Mouse (Mus musculus) liver, embryonic 14.5 days (tissue): ENCODE results near the gene Trap1. TPM values are rescaled to one million over a fixed set of nuclear protein-coding genes. Genes with fewer than 3 reads are reported as not detected.

ENCODE experiments used
- ATAC-seq: fragments of 200-750 bp; cut with Nextera tagmentation; 2 replicates; pipeline ENCODE4 v1.8.0; 2017; ENCODE audit warnings: moderate number of reproducible peaks, mild to moderate bottlenecking, moderate library complexity; ENCODE audit not compliant: insufficient read depth
- DNase-seq, 3 experiments: peaks; one replicate each; pipeline ENCODE4 v3.0.0-alpha.2; 2012 to 2013; ENCODE audit warnings: low read depth in 3 of 3, low spot score in 3 of 3
- H3K27ac ChIP-seq: fragments of 300-500 bp; sonication (generic); 2 replicates; pipeline ENCODE4 v1.5.1; 2014; ENCODE audit warnings: moderate library complexity, mild to moderate bottlenecking, control low read depth, inconsistent platforms
- H3K27me3 ChIP-seq: fragments of 300-500 bp; sonication (generic); 2 replicates; pipeline ENCODE4 v1.6.1; 2014; ENCODE audit warnings: mild to moderate bottlenecking, low read length, moderate library complexity; ENCODE audit not compliant: control insufficient read depth, insufficient read depth
- H3K36me3 ChIP-seq: fragments of 300-500 bp; sonication (generic); replicated peaks from 2 replicates; pipeline ENCODE4 v1.6.1; 2014; ENCODE audit warnings: low read depth; ENCODE audit not compliant: control insufficient read depth, insufficient read depth
- H3K4me1 ChIP-seq, 2 experiments: fragments of 200-500 bp in 1 of 2; fragments of 300-500 bp in 1 of 2; sonication (generic) in 1 of 2; replicated peaks; 2 replicates each; pipeline ENCODE4 v1.6.1; 2012 to 2014; ENCODE audit warnings: antibody characterized with exemption in 1 of 2, inconsistent platforms in 1 of 2, low read length in 1 of 2; ENCODE audit not compliant: control insufficient read depth in 2 of 2, insufficient read depth in 2 of 2
- H3K4me2 ChIP-seq: fragments of 300-500 bp; sonication (generic); 2 replicates; pipeline ENCODE4 v1.6.1; 2014; ENCODE audit warnings: low read depth, mild to moderate bottlenecking, control low read depth, moderate library complexity
- H3K4me3 ChIP-seq, 2 experiments: fragments of 200-500 bp in 1 of 2; fragments of 300-500 bp in 1 of 2; sonication (generic) in 1 of 2; 2 replicates each; pipeline ENCODE4 v1.5.1; 2012 to 2014; ENCODE audit warnings: low read depth in 2 of 2, low read length in 2 of 2, mild to moderate bottlenecking in 2 of 2, control low read depth in 1 of 2, inconsistent platforms in 1 of 2, moderate library complexity in 1 of 2; ENCODE audit not compliant: insufficient read depth in 1 of 2
- H3K9ac ChIP-seq: fragments of 300-500 bp; sonication (generic); replicated peaks from 2 replicates; pipeline ENCODE4 v1.6.1; 2014; ENCODE audit warnings: mild to moderate bottlenecking, control low read depth, moderate library complexity
- H3K9me3 ChIP-seq: fragments of 300-500 bp; sonication (generic); 2 replicates; pipeline ENCODE4 v1.6.1; 2016; ENCODE audit warnings: low read length, mixed read lengths; ENCODE audit not compliant: control insufficient read depth
- CTCF ChIP-seq: IDR thresholded peaks from 2 replicates; pipeline ENCODE4 v1.5.1; 2016; ENCODE audit warnings: antibody characterized with exemption, low read depth, control low read depth
- EP300 ChIP-seq: IDR thresholded peaks from 2 replicates; pipeline ENCODE4 v1.6.1; 2016; ENCODE audit warnings: antibody characterized with exemption, low read depth
- whole genome bisulfite sequencing: fragments of 180-500 bp; shearing (Covaris S2); extraction: QIAGEN DNeasy Blood & Tissue Kit; methylation state at CpG from one replicate; pipeline ENCODE4 v1.1.7; 2014; ENCODE audit not compliant: insufficient replicate concordance; 5-methylcytosine and 5-hydroxymethylcytosine counted together
- polyA plus RNA-seq, 2 experiments: library from polyadenylated mRNA; depleted of rRNA in 1 of 2; stranded (reverse) in 1 of 2; unstranded in 1 of 2; fragments of >200 nt; fragmentation: Nextera tagmentation in 1 of 2; extraction: Ambion mirVana in 1 of 2; gene quantifications; 2 replicates each; pipeline versions ENCODE4 v1.2.1 to v1.2.3; 2012 to 2014

Gene Trap1
- polyA plus RNA-seq, 2 experiments: 65.9 to 78.5 TPM

GRCm38 (mm10) chr16:4040206-4040605 is 37.4 kb downstream of the Trap1 start:
- no peaks in the 10 kb centered on the region for H3K9me3 ChIP-seq
- H3K4me3 ChIP-seq: no peak overlapping the region
- peaks cover 35% of the 10 kb centered on the region for H3K36me3 ChIP-seq
- WGBS: 72% methylated on average over 5 of the region's 5 CpGs
- H3K9ac ChIP-seq: no peak overlapping the region
- no peak for TF ChIP-seq CTCF
- no peak overlapping the region for H3K27ac ChIP-seq
- H3K4me1 ChIP-seq: no peaks in the 10 kb centered on the region
- ATAC-seq (no peak), DNase-seq (no peak)
- H3K27me3 ChIP-seq: no peaks in the 10 kb centered on the region
- H3K4me2 ChIP-seq: no peak overlapping the region

GRCm38 (mm10) chr16:4037690-4038089 is 39.9 kb downstream of the Trap1 start:
- no peak for ATAC-seq
- Histone ChIP-seq H3K9ac (no peak overlapping the region), H3K36me3 (peaks cover 21% of the 10 kb centered on the region), H3K4me3 (no peak overlapping the region), H3K27me3 (no peaks in the 10 kb centered on the region), H3K9me3 (no peaks in the 10 kb centered on the region), H3K4me1 (peaks cover 9 to 14% of the 10 kb centered on the region in 2 experiments), H3K27ac (no peak overlapping the region), H3K4me2 (no peak overlapping the region)
- TF ChIP-seq CTCF (no peak), EP300 (no peak)
- 88% methylated on average over 7 of the region's 7 CpGs for WGBS
- DNase-seq: no peak

- Histone ChIP-seq H3K4me3 (no peak within 1 kb of the TSS), H3K9ac (no peak within 1 kb of the TSS), H3K27ac (no peak within 1 kb of the TSS), H3K4me2 (no peak within 1 kb of the TSS), H3K9me3 (no peaks in the 10 kb centered on the region), H3K27me3 (no peaks in the 10 kb centered on the region), H3K36me3 (peaks cover 18% of the 10 kb centered on the region), H3K4me1 (peaks cover 13 to 19% of the 10 kb centered on the region in 2 experiments)
- no peak for DNase-seq
- TF ChIP-seq CTCF (no peak), EP300 (no peak)
- WGBS: 64% methylated on average over 5 of the region's 5 CpGs
- no peak for ATAC-seq
Measured at GRCm38 (mm10) chr16:4036807-4037206, 40.8 kb downstream of the Trap1 start, which contains the start of gene Dnase1. Gene Dnase1, plus strand, starts transcription at chr16:4036942.

- Histone ChIP-seq H3K9ac (no peak overlapping the region), H3K4me1 (peaks cover 13 to 19% of the 10 kb centered on the region in 2 experiments), H3K36me3 (peaks cover 8% of the 10 kb centered on the region), H3K4me3 (no peak overlapping the region), H3K9me3 (no peaks in the 10 kb centered on the region), H3K27me3 (no peaks in the 10 kb centered on the region), H3K4me2 (no peak overlapping the region), H3K27ac (no peak overlapping the region)
- TF ChIP-seq EP300: no peak
- no peak for TF ChIP-seq CTCF
- no peak for DNase-seq
- 84% methylated on average over 2 of the region's 2 CpGs for WGBS
- ATAC-seq: no peak
Measured at GRCm38 (mm10) chr16:4035575-4035974, 42.1 kb downstream of the Trap1 start.

DNA sequence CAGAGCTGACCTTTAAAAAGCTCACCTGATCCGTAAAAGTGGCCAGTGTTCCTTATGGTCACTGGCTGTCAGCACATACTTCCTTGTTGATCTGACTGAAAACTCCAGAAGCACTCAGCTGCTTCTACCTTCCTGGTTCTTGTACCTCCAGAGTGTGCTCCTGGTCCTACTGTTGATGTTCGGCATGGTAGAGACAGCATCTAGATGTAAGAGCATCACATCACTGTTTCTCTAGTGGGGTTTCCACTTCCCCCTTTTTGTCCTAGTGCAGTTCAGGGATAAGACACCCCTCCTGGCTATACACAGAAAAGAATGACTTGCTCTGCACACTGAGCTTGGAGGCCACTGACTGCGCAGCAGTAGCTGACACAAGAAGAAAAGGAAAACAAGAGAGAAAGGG is 43.2 kb downstream of the Trap1 start:
- Histone ChIP-seq H3K9me3 (no peaks in the 10 kb centered on the region), H3K27me3 (no peaks in the 10 kb centered on the region), H3K4me1 (peaks cover 13 to 19% of the 10 kb centered on the region in 2 experiments), H3K4me3 (no peak overlapping the region), H3K27ac (no peak overlapping the region), H3K36me3 (peaks cover 8% of the 10 kb centered on the region), H3K4me2 (no peak overlapping the region), H3K9ac (no peak overlapping the region)
- no peak for ATAC-seq
- WGBS: 76% methylated on average over 3 of the region's 3 CpGs
- TF ChIP-seq CTCF (no peak), EP300 (no peak)
- no peak for DNase-seq
